Mouse (Mus musculus) liver, adult 2 months (tissue): ENCODE data around the gene Tshz2.

Experiments
- CTCF ChIP-seq: fragments of 200-500 bp; IDR thresholded peaks from 2 replicates; pipeline ENCODE4 v1.5.1; 2011; ENCODE audit warnings: low read depth, low read length, control low read depth
- POLR2A ChIP-seq: fragments of 200-500 bp; IDR thresholded peaks from 2 replicates; pipeline ENCODE4 v1.6.1; 2011; ENCODE audit warnings: low read length, control low read depth; ENCODE audit not compliant: insufficient read depth; ENCODE audit errors: extremely low read depth

GRCm38 (mm10) chr2:170106000-170106399, 473.2 kb downstream of the Tshz2 start:
- no peak for TF ChIP-seq CTCF
- no peak for TF ChIP-seq POLR2A
